Mouse (Mus musculus): Measurements from ENCODE around the gene Tbc1d19. TPM values are rescaled to one million over a fixed set of nuclear protein-coding genes. Genes with fewer than 3 reads are reported as not detected.

Tbc1d19 gene
- polyA plus RNA-seq (2014; fragmentation: Nextera tagmentation; extraction: Ambion mirVana) = 64.3 and 68.1 TPM in 2 replicates

- 8% methylated on average over 36 of the region's 36 CpGs for WGBS
- DNase-seq (ENCODE audit: low spot score, missing footprints) (peak; percentile 97), ATAC-seq (ENCODE audit: low FRiP score) (peak; percentile 99)
- Histone ChIP-seq H3K9ac (ENCODE audit: low read length) (peak within 1 kb of the TSS; percentile 78), H3K4me1 (ENCODE audit: control insufficient read depth, insufficient read depth, low read length) (peaks cover 12% of the 10 kb centered on the region; the same call in 1 of the 2 replicates), H3K9me3 (ENCODE audit: control insufficient read depth, low read length) (no peaks in the 10 kb centered on the region), H3K27me3 (ENCODE audit: control insufficient read depth, insufficient read depth, low read length) (no peaks in the 10 kb centered on the region), H3K4me3 (ENCODE audit: low read depth, low read length) (peak within 1 kb of the TSS; percentile 59), H3K36me3 (ENCODE audit: control insufficient read depth, insufficient read depth, low read length) (no peaks in the 10 kb centered on the region), H3K4me2 (peak within 1 kb of the TSS; percentile 66), H3K27ac (ENCODE audit: low read depth, low read length) (0 out of 2 replicates have a peak within 1 kb of the TSS, but pooled peaks have one; percentile 20)
Measured at GRCm38 (mm10) chr5:53809115-53809991, at the start of gene Tbc1d19. Gene Tbc1d19, plus strand, starts transcription at chr5:53809606.

DNA sequence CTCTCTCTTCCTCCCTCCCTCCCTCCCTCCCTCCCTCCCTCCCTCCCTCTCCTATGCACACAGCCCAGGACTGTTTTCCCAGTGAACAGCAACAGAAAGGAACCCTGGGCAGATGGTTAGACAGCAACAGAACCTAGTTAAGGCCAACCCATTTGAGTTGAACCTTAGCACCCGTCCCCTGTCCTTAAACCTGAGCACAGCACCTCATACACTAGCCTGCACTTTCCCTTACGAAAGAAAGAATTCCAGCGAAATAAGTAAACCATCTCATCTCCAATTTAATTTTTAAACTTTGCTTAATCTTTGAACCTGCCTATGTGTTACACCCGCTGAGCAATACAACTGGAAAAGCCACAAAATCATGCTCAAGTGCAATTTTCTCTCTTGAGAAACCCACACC lies 49.5 kb upstream of the Tbc1d19 start:
- Histone ChIP-seq H3K9ac (ENCODE audit: low read length) (no peak overlapping the region), H3K27me3 (ENCODE audit: control insufficient read depth, insufficient read depth, low read length) (no peaks in the 10 kb centered on the region), H3K27ac (ENCODE audit: low read depth, low read length) (no peak overlapping the region), H3K4me2 (no peak overlapping the region), H3K4me3 (ENCODE audit: low read depth, low read length) (no peak overlapping the region), H3K9me3 (ENCODE audit: control insufficient read depth, low read length) (no peaks in the 10 kb centered on the region), H3K4me1 (ENCODE audit: control insufficient read depth, insufficient read depth, low read length) (no peaks in the 10 kb centered on the region), H3K36me3 (ENCODE audit: control insufficient read depth, insufficient read depth, low read length) (no peaks in the 10 kb centered on the region)
- DNase-seq (ENCODE audit: low spot score, missing footprints) = no peak
- ATAC-seq (ENCODE audit: low FRiP score) = no peak
- WGBS = 85% methylated on average over 4 of the region's 4 CpGs

DNA sequence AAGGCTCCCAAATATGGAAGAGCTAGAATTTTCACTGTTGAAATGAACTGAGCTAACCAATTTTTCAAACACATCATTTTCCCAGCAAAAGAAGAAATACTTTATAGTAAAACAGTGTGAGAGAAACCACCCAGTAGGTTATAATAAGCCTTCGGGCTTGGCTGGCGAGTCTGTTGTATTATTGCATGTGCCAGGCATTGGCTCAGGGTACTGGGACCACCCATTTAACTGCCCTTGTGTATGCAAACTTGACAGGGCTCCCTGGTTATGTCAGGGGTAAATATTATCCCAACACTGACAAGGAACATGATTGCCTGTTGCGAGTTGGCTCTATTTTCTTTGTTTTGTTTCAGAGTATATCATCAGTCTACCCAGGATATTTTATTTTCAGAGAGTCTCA lies 48.5 kb upstream of the Tbc1d19 start:
- Histone ChIP-seq H3K9me3 (ENCODE audit: control insufficient read depth, low read length) (no peaks in the 10 kb centered on the region), H3K27me3 (ENCODE audit: control insufficient read depth, insufficient read depth, low read length) (no peaks in the 10 kb centered on the region), H3K4me2 (no peak overlapping the region), H3K4me1 (ENCODE audit: control insufficient read depth, insufficient read depth, low read length) (no peaks in the 10 kb centered on the region), H3K9ac (ENCODE audit: low read length) (no peak overlapping the region), H3K4me3 (ENCODE audit: low read depth, low read length) (no peak overlapping the region), H3K36me3 (ENCODE audit: control insufficient read depth, insufficient read depth, low read length) (no peaks in the 10 kb centered on the region), H3K27ac (ENCODE audit: low read depth, low read length) (no peak overlapping the region)
- no peak for ATAC-seq (ENCODE audit: low FRiP score)
- 83% methylated on average over 3 of the region's 3 CpGs for WGBS
- no peak for DNase-seq (ENCODE audit: low spot score, missing footprints)

DNA sequence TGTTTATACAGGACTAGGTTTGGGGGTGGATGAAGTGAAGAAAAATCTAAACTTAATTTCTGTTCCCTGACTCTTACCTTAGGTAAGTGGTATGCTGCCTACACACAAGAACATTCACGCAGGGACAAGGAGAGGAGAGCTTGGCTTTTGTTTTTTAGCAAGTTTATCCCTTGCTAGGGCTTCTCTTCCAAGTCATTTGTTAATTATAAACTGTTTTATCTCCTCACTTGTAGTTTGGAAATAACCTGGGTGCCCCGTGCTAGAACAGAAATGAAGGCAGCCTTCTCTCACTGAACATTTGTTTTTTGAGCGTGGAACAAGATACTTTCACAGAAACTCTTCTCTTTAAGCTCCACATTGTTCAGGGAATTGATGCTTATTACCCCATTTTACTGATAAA lies 48.1 kb upstream of the Tbc1d19 start:
- H3K9me3 ChIP-seq (ENCODE audit: control insufficient read depth, low read length) = no peaks in the 10 kb centered on the region
- H3K4me3 ChIP-seq (ENCODE audit: low read depth, low read length) = no peak overlapping the region
- no peak overlapping the region for H3K9ac ChIP-seq (ENCODE audit: low read length)
- 91% methylated on average over 3 of the region's 3 CpGs for WGBS
- ATAC-seq (ENCODE audit: low FRiP score) = no peak
- no peak for DNase-seq (ENCODE audit: low spot score, missing footprints)
- H3K36me3 ChIP-seq (ENCODE audit: control insufficient read depth, insufficient read depth, low read length) = no peaks in the 10 kb centered on the region
- H3K4me1 ChIP-seq (ENCODE audit: control insufficient read depth, insufficient read depth, low read length) = no peaks in the 10 kb centered on the region
- no peaks in the 10 kb centered on the region for H3K27me3 ChIP-seq (ENCODE audit: control insufficient read depth, insufficient read depth, low read length)
- no peak overlapping the region for H3K27ac ChIP-seq (ENCODE audit: low read depth, low read length)
- no peak overlapping the region for H3K4me2 ChIP-seq

DNA sequence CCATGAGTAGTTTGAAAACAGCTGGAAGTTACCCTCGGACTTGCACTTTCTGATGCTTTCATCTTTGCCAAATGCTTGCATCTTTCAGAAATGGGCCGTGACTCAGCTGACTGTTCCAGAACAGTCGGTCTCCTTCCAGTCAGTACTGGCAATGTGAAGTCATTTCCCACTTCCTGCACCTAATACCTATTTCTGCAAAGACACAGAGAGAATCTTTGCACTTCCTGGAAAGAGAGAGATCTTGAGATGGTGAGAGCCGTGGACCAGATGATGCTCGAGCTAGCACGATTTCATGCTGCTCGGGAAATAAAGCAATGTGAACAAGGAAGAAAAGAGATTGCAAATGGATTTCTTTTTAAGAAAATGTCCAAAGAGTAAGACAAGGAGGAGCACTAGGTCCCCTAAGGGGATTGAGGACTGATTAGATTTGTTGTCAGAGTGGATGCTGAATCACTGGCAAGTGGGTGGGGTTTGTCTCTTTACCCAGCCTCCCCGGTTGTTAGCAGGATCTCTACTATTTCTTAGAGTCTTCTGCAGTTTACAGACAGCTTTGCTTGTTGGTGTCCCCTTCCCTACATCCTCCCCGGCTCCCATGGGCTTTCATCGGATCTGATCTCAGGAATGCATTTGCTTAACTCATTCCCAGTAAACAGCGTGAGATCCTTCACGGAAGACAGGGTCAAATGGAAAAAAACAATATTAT lies 24.4 kb upstream of the Tbc1d19 start:
- Histone ChIP-seq H3K4me1 (ENCODE audit: control insufficient read depth, insufficient read depth, low read length) (no peaks in the 10 kb centered on the region), H3K4me3 (ENCODE audit: low read depth, low read length) (no peak overlapping the region), H3K9ac (ENCODE audit: low read length) (no peak overlapping the region), H3K9me3 (ENCODE audit: control insufficient read depth, low read length) (no peaks in the 10 kb centered on the region), H3K4me2 (no peak overlapping the region), H3K27me3 (ENCODE audit: control insufficient read depth, insufficient read depth, low read length) (no peaks in the 10 kb centered on the region), H3K36me3 (ENCODE audit: control insufficient read depth, insufficient read depth, low read length) (no peaks in the 10 kb centered on the region), H3K27ac (ENCODE audit: low read depth, low read length) (no peak overlapping the region)
- 72% methylated on average over 12 of the region's 12 CpGs for WGBS
- DNase-seq (ENCODE audit: low spot score, missing footprints) (no peak), ATAC-seq (ENCODE audit: low FRiP score) (no peak)

DNA sequence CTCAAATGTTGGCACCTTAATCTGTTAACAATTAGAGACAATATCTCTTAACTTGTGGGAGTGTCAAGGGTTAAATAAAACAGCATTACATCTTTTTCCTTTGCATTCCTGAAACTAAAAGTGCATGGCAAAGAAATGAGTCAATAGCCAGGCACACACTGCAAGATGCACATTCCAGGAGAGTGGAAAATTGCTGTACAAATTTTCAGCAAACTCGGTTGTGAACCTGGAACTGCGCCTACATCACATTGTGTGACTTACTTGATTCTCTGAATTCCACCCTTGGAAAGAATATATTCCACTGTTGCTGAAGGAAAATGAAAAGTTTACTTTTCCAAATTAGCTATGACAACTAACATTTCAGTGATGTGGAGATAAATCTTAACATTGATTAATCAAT lies 8.0 kb upstream of the Tbc1d19 start:
- ATAC-seq (ENCODE audit: low FRiP score) (no peak), DNase-seq (ENCODE audit: low spot score, missing footprints) (no peak)
- H3K4me3 ChIP-seq (ENCODE audit: low read depth, low read length) = no peak overlapping the region
- H3K27me3 ChIP-seq (ENCODE audit: control insufficient read depth, insufficient read depth, low read length) = no peaks in the 10 kb centered on the region
- H3K27ac ChIP-seq (ENCODE audit: low read depth, low read length) = no peak overlapping the region
- no peak overlapping the region for H3K4me2 ChIP-seq
- H3K9ac ChIP-seq (ENCODE audit: low read length) = no peak overlapping the region
- 78% methylated on average over 2 of the region's 2 CpGs for WGBS
- no peaks in the 10 kb centered on the region for H3K4me1 ChIP-seq (ENCODE audit: control insufficient read depth, insufficient read depth, low read length)
- no peaks in the 10 kb centered on the region for H3K36me3 ChIP-seq (ENCODE audit: control insufficient read depth, insufficient read depth, low read length)
- no peaks in the 10 kb centered on the region for H3K9me3 ChIP-seq (ENCODE audit: control insufficient read depth, low read length)

GRCm38 (mm10) chr5:53819711-53820110 lies 10.3 kb downstream of the Tbc1d19 start:
- H3K36me3 ChIP-seq (ENCODE audit: control insufficient read depth, insufficient read depth, low read length) = no peaks in the 10 kb centered on the region
- DNase-seq (ENCODE audit: low spot score, missing footprints) (no peak), ATAC-seq (ENCODE audit: low FRiP score) (no peak)
- no peak overlapping the region for H3K4me3 ChIP-seq (ENCODE audit: low read depth, low read length)
- no peaks in the 10 kb centered on the region for H3K9me3 ChIP-seq (ENCODE audit: control insufficient read depth, low read length)
- no peak overlapping the region for H3K9ac ChIP-seq (ENCODE audit: low read length)
- H3K27ac ChIP-seq (ENCODE audit: low read depth, low read length) = no peak overlapping the region
- H3K4me2 ChIP-seq = no peak overlapping the region
- H3K4me1 ChIP-seq (ENCODE audit: control insufficient read depth, insufficient read depth, low read length) = no peaks in the 10 kb centered on the region
- WGBS = 91% methylated on average over 7 of the region's 7 CpGs
- H3K27me3 ChIP-seq (ENCODE audit: control insufficient read depth, insufficient read depth, low read length) = no peaks in the 10 kb centered on the region

DNA sequence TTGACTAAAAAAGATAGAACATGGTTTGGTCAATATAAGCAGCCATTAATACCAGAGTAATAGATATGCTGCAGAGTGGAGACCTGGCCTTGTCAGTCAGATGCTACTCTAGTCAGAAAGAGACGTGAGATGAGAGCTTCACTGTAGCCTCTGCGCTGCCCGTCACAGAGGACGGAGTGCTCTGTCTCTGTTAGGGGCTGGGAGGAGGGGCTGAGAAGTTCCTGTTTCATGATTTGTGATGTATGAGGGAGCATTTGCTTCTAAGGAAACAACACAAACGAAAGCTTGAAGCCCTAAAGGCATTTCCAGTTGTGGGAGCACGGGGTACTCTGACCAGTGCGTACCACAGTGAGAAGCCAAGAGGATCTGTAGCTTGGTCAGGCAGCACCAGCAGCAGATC lies 16.5 kb downstream of the Tbc1d19 start:
- DNase-seq (ENCODE audit: low spot score, missing footprints) = no peak
- no peak overlapping the region for H3K4me2 ChIP-seq
- H3K27me3 ChIP-seq (ENCODE audit: control insufficient read depth, insufficient read depth, low read length) = no peaks in the 10 kb centered on the region
- 88% methylated on average over 7 of the region's 7 CpGs for whole genome bisulfite sequencing
- no peaks in the 10 kb centered on the region for H3K4me1 ChIP-seq (ENCODE audit: control insufficient read depth, insufficient read depth, low read length)
- H3K4me3 ChIP-seq (ENCODE audit: low read depth, low read length) = no peak overlapping the region
- H3K9ac ChIP-seq (ENCODE audit: low read length) = no peak overlapping the region
- H3K36me3 ChIP-seq (ENCODE audit: control insufficient read depth, insufficient read depth, low read length) = no peaks in the 10 kb centered on the region
- no peak overlapping the region for H3K27ac ChIP-seq (ENCODE audit: low read depth, low read length)
- no peak for ATAC-seq (ENCODE audit: low FRiP score)
- H3K9me3 ChIP-seq (ENCODE audit: control insufficient read depth, low read length) = no peaks in the 10 kb centered on the region

- Histone ChIP-seq H3K36me3 (ENCODE audit: control insufficient read depth, insufficient read depth, low read length) (no peaks in the 10 kb centered on the region), H3K27ac (ENCODE audit: low read depth, low read length) (no peak overlapping the region), H3K27me3 (ENCODE audit: control insufficient read depth, insufficient read depth, low read length) (no peaks in the 10 kb centered on the region), H3K4me3 (ENCODE audit: low read depth, low read length) (no peak overlapping the region), H3K4me2 (no peak overlapping the region), H3K9me3 (ENCODE audit: control insufficient read depth, low read length) (no peaks in the 10 kb centered on the region), H3K9ac (ENCODE audit: low read length) (no peak overlapping the region), H3K4me1 (ENCODE audit: control insufficient read depth, insufficient read depth, low read length) (no peaks in the 10 kb centered on the region)
- ATAC-seq (ENCODE audit: low FRiP score) (no peak), DNase-seq (ENCODE audit: low spot score, missing footprints) (no peak)
- WGBS = 92% methylated on average over 4 of the region's 4 CpGs
Measured at GRCm38 (mm10) chr5:53834489-53834888, 25.1 kb downstream of the Tbc1d19 start.
